Mouse (Mus musculus) C2C12 (cell line): ENCODE data around the gene Zfp524.

ENCODE experiments used
- CTCF ChIP-seq: IDR thresholded peaks from one replicate; pipeline ENCODE4 v1.5.1; 2011; ENCODE audit not compliant: control insufficient read depth, insufficient read depth, insufficient read length
- USF1 ChIP-seq: IDR thresholded peaks from one replicate; pipeline ENCODE4 v1.6.1; 2011; ENCODE audit warnings: low read depth, mild to moderate bottlenecking, control low read depth, moderate library complexity

- no peak for TF ChIP-seq USF1
- no peak for TF ChIP-seq CTCF
Observed at GRCm38 (mm10) chr7:4975455-4975854, 38.8 kb upstream of the Zfp524 start.
